Mouse (Mus musculus) midbrain, embryonic 14.5 days (tissue): ENCODE results near the gene Pgm2l1. TPM values are rescaled to one million over a fixed set of nuclear protein-coding genes. Genes with fewer than 3 reads are reported as not detected.

Experiments
- ATAC-seq: fragments of 200-750 bp; cut with Nextera tagmentation; 2 replicates; pipeline ENCODE4 v1.8.0; 2017; ENCODE audit warnings: moderate number of reproducible peaks, moderate library complexity; ENCODE audit not compliant: low FRiP score, low TSS enrichment
- DNase-seq: peaks from one replicate; pipeline ENCODE4 v3.0.0-alpha.2; 2015
- H3K27ac ChIP-seq: fragments of 300-500 bp; sonication (generic); replicated peaks from 2 replicates; pipeline ENCODE4 v1.5.1; 2014; ENCODE audit warnings: mild to moderate bottlenecking, low read depth, low read length, moderate library complexity
- H3K27me3 ChIP-seq: fragments of 300-500 bp; sonication (generic); 2 replicates; pipeline ENCODE4 v1.6.1; 2014; ENCODE audit warnings: low read length, control low read depth, mixed read lengths; ENCODE audit not compliant: control insufficient read depth, insufficient read depth
- H3K36me3 ChIP-seq: fragments of 300-500 bp; sonication (generic); 2 replicates; pipeline ENCODE4 v1.6.1; 2014; ENCODE audit warnings: low read length, control low read depth; ENCODE audit not compliant: control insufficient read depth, insufficient read depth
- H3K4me1 ChIP-seq: fragments of 300-500 bp; sonication (generic); 2 replicates; pipeline ENCODE4 v1.6.1; 2014; ENCODE audit warnings: mild to moderate bottlenecking, antibody characterized with exemption, low read length, control low read depth; ENCODE audit not compliant: control insufficient read depth, insufficient read depth
- H3K4me2 ChIP-seq: fragments of 300-500 bp; sonication (generic); 2 replicates; pipeline ENCODE4 v1.6.1; 2014; ENCODE audit warnings: mild to moderate bottlenecking, low read length, moderate library complexity
- H3K4me3 ChIP-seq: fragments of 300-500 bp; sonication (generic); replicated peaks from 2 replicates; pipeline ENCODE4 v1.5.1; 2014; ENCODE audit warnings: low read depth, low read length
- H3K9ac ChIP-seq: fragments of 300-500 bp; sonication (generic); replicated peaks from 2 replicates; pipeline ENCODE4 v1.6.1; 2014; ENCODE audit warnings: mild to moderate bottlenecking, low read length, moderate library complexity
- H3K9me3 ChIP-seq: fragments of 300-500 bp; sonication (generic); 2 replicates; pipeline ENCODE4 v1.6.1; 2016; ENCODE audit warnings: low read length, control low read depth, mixed read lengths; ENCODE audit not compliant: control insufficient read depth
- WGBS: fragments of 180-500 bp; shearing (Covaris S2); extraction: QIAGEN DNeasy Blood & Tissue Kit; methylation state at CpG from one replicate; pipeline ENCODE4 v1.1.7; 2014; 5-methylcytosine and 5-hydroxymethylcytosine counted together
- polyA plus RNA-seq: library from polyadenylated mRNA; unstranded; fragments of >200 nt; fragmentation: Nextera tagmentation; extraction: Ambion mirVana; gene quantifications from 2 replicates; pipeline ENCODE4 v1.2.1, GENCODE M21; 2014

Pgm2l1 gene
- 30.3 and 38.3 TPM in 2 replicates for polyA plus RNA-seq

GRCm38 (mm10) chr7:100227158-100227875 is at the start of gene Pgm2l1:
Gene Pgm2l1, plus strand, starts transcription at chr7:100227394.
- Histone ChIP-seq H3K9ac (peak within 1 kb of the TSS; percentile 90), H3K4me3 (peak within 1 kb of the TSS; percentile 89), H3K36me3 (no peaks in the 10 kb centered on the region), H3K4me2 (peak within 1 kb of the TSS; percentile 75), H3K27me3 (no peaks in the 10 kb centered on the region), H3K27ac (peak within 1 kb of the TSS; percentile 92), H3K4me1 (peaks cover 15% of the 10 kb centered on the region), H3K9me3 (no peaks in the 10 kb centered on the region)
- ATAC-seq (peak; percentile 96), DNase-seq (peak; percentile 98)
- WGBS, result under 1% methylated on average over 72 of the region's 72 CpGs

- Histone ChIP-seq H3K9me3 (no peaks in the 10 kb centered on the region), H3K27ac (no peak overlapping the region), H3K9ac (peak overlapping the region; percentile 23; the same call in 1 of the 2 replicates), H3K4me1 (peaks cover 6% of the 10 kb centered on the region), H3K27me3 (peaks cover 33% of the 10 kb centered on the region), H3K4me2 (peak overlapping the region; percentile 61), H3K36me3 (no peaks in the 10 kb centered on the region), H3K4me3 (peak overlapping the region; percentile 33)
- ATAC-seq (no peak), DNase-seq (peak; percentile 63)
- WGBS, result 10% methylated on average over 30 of the region's 30 CpGs
Measured at GRCm38 (mm10) chr7:100178016-100178890, 48.9 kb upstream of the Pgm2l1 start.

GRCm38 (mm10) chr7:100178891-100179233 is 48.3 kb upstream of the Pgm2l1 start:
- under 1% methylated on average over 15 of the region's 15 CpGs for WGBS
- DNase-seq, result no peak

GRCm38 (mm10) chr7:100179394-100179793 is 47.8 kb upstream of the Pgm2l1 start:
- WGBS, result 52% methylated on average over 7 of the region's 7 CpGs
- Histone ChIP-seq H3K27ac (no peak overlapping the region), H3K4me1 (peaks cover 6% of the 10 kb centered on the region), H3K9ac (no peak overlapping the region), H3K36me3 (no peaks in the 10 kb centered on the region), H3K4me2 (peak overlapping the region; percentile 61; the same call in 1 of the 2 replicates), H3K27me3 (peaks cover 33% of the 10 kb centered on the region), H3K4me3 (no peak overlapping the region; the same call in 1 of the 2 replicates), H3K9me3 (no peaks in the 10 kb centered on the region)
- ATAC-seq, result no peak
- no peak for DNase-seq

More at GRCm38 (mm10) chr7:100178891-100179233, 48.3 kb upstream of the Pgm2l1 start:
- no peak for ATAC-seq
- no peak overlapping the region for H3K27ac ChIP-seq
- H3K4me3 ChIP-seq, result peak overlapping the region; percentile 33
- peak overlapping the region; percentile 61 for H3K4me2 ChIP-seq
- peaks cover 6% of the 10 kb centered on the region for H3K4me1 ChIP-seq
- no peaks in the 10 kb centered on the region for H3K9me3 ChIP-seq
- H3K27me3 ChIP-seq, result peaks cover 33% of the 10 kb centered on the region
- no peaks in the 10 kb centered on the region for H3K36me3 ChIP-seq
- peak overlapping the region; percentile 23; the same call in 1 of the 2 replicates for H3K9ac ChIP-seq

GRCm38 (mm10) chr7:100179836-100180407 is 47.3 kb upstream of the Pgm2l1 start:
- no peaks in the 10 kb centered on the region for H3K9me3 ChIP-seq
- no peak overlapping the region for H3K9ac ChIP-seq
- no peak overlapping the region for H3K4me2 ChIP-seq
- ATAC-seq (no peak), DNase-seq (no peak)
- H3K36me3 ChIP-seq, result no peaks in the 10 kb centered on the region
- H3K27me3 ChIP-seq, result peaks cover 33% of the 10 kb centered on the region
- no peak overlapping the region for H3K27ac ChIP-seq
- no peak overlapping the region for H3K4me3 ChIP-seq
- WGBS, result 76% methylated on average over 7 of the region's 7 CpGs
- peaks cover 6% of the 10 kb centered on the region for H3K4me1 ChIP-seq

- no peak overlapping the region for H3K27ac ChIP-seq
- peaks cover 6% of the 10 kb centered on the region for H3K4me1 ChIP-seq
- no peaks in the 10 kb centered on the region for H3K36me3 ChIP-seq
- no peak overlapping the region for H3K4me2 ChIP-seq
- no peaks in the 10 kb centered on the region for H3K9me3 ChIP-seq
- WGBS, result 86% methylated on average over 2 of the region's 2 CpGs
- ATAC-seq (no peak), DNase-seq (no peak)
- H3K4me3 ChIP-seq, result no peak overlapping the region
- no peak overlapping the region for H3K9ac ChIP-seq
- H3K27me3 ChIP-seq, result peaks cover 33% of the 10 kb centered on the region
Measured at GRCm38 (mm10) chr7:100181176-100181575, 46.0 kb upstream of the Pgm2l1 start.

- Histone ChIP-seq H3K36me3 (no peaks in the 10 kb centered on the region), H3K27me3 (peaks cover 33% of the 10 kb centered on the region), H3K4me2 (no peak overlapping the region), H3K4me1 (peaks cover 6% of the 10 kb centered on the region), H3K27ac (no peak overlapping the region), H3K9ac (no peak overlapping the region), H3K4me3 (no peak overlapping the region), H3K9me3 (no peaks in the 10 kb centered on the region)
- WGBS, result 78% methylated on average over 3 of the region's 3 CpGs
- no peak for ATAC-seq
- DNase-seq, result no peak
Measured at GRCm38 (mm10) chr7:100181614-100182013, 45.6 kb upstream of the Pgm2l1 start.

- WGBS, result 80% methylated on average over 3 of the region's 3 CpGs
- Histone ChIP-seq H3K4me2 (no peak overlapping the region), H3K27ac (no peak overlapping the region), H3K4me3 (no peak overlapping the region), H3K36me3 (no peaks in the 10 kb centered on the region), H3K9ac (no peak overlapping the region), H3K27me3 (peaks cover 30% of the 10 kb centered on the region), H3K4me1 (peaks cover 6% of the 10 kb centered on the region), H3K9me3 (no peaks in the 10 kb centered on the region)
- DNase-seq, result no peak
- ATAC-seq, result no peak
Measured at GRCm38 (mm10) chr7:100182388-100182787, 44.8 kb upstream of the Pgm2l1 start.
